Mouse (Mus musculus): ENCODE data around the gene Mn1.

- TF ChIP-seq EP300 (optimal IDR thresholded peaks at IDR 0.05) (no peak), CTCF (IDR thresholded peaks at IDR 0.05; ENCODE audit: low read depth) (no peak)
Observed at GRCm38 (mm10) chr5:111505824-111506223, 88.7 kb downstream of the Mn1 start.
